Mouse (Mus musculus): ENCODE results near the gene Ppp4r4.

DNA sequence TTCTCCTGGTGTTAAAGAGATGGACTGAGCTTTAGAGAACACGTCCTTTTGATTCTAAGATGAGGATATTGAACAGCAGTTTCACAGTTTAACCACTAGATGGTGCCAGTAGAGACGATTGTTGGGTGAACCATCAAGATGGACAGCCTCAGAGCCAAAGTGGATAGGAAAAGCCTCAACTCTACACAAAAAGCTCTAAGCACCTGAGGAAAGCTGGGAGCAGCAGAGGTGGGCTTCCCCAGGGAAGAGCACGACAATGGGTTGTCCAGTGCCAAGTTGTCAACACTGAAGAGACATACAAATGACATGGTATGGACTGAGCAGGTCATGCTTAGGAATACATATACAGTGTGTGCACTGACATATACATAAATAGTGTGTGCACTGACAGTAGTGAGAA, 12.1 kb downstream of the Ppp4r4 start:
- peak; percentile 69; the same call in 1 of the 2 replicates for TF ChIP-seq CTCF (IDR thresholded peaks at IDR 0.05; ENCODE audit: borderline replicate concordance, extremely low read depth, insufficient read depth, insufficient read length)
- no peak for TF ChIP-seq POLR2A (IDR thresholded peaks at IDR 0.05; ENCODE audit: borderline replicate concordance, extremely low read depth, insufficient read depth, insufficient read length, poor library complexity, severe bottlenecking)
